Mouse (Mus musculus) embryonic facial prominence, embryonic 13.5 days (tissue): ENCODE data around the gene Dimt1. TPM values are rescaled to one million over a fixed set of nuclear protein-coding genes. Genes with fewer than 3 reads are reported as not detected.
"Not testable (repeated sequence)": the region's sequence is repeated elsewhere in the genome, so short reads cannot be mapped to it uniquely, and the experiment has no call there.

Experiments
- ATAC-seq: fragments of 200-750 bp; cut with Nextera tagmentation; 2 replicates; pipeline ENCODE4 v1.8.0; 2017; ENCODE audit warnings: low read depth; ENCODE audit not compliant: insufficient number of reproducible peaks, insufficient read depth, low FRiP score, low TSS enrichment
- H3K27ac ChIP-seq: fragments of 300-500 bp; sonication (generic); 2 replicates; pipeline ENCODE4 v1.5.1; 2015; ENCODE audit warnings: moderate library complexity, mild to moderate bottlenecking, inconsistent platforms
- H3K27me3 ChIP-seq: fragments of 300-500 bp; sonication (generic); 2 replicates; pipeline ENCODE4 v1.6.1; 2015; ENCODE audit warnings: mild to moderate bottlenecking, inconsistent platforms
- H3K36me3 ChIP-seq: fragments of 300-500 bp; sonication (generic); 2 replicates; pipeline ENCODE4 v1.6.1; 2015; ENCODE audit warnings: mild to moderate bottlenecking, inconsistent platforms
- H3K4me1 ChIP-seq: fragments of 300-500 bp; sonication (generic); 2 replicates; pipeline ENCODE4 v1.6.1; 2015; ENCODE audit warnings: inconsistent platforms
- H3K4me2 ChIP-seq: fragments of 300-500 bp; sonication (generic); 2 replicates; pipeline ENCODE4 v1.6.1; 2015; ENCODE audit warnings: moderate library complexity, mild to moderate bottlenecking, inconsistent platforms
- H3K4me3 ChIP-seq: fragments of 300-500 bp; sonication (generic); 2 replicates; pipeline ENCODE4 v1.5.1; 2015; ENCODE audit warnings: mild to moderate bottlenecking, inconsistent platforms
- H3K9ac ChIP-seq: fragments of 300-500 bp; sonication (generic); 2 replicates; pipeline ENCODE4 v1.6.1; 2015; ENCODE audit warnings: mild to moderate bottlenecking, inconsistent platforms
- H3K9me3 ChIP-seq: fragments of 300-500 bp; sonication (generic); 2 replicates; pipeline ENCODE4 v1.6.1; 2016; ENCODE audit warnings: inconsistent platforms
- WGBS: fragments of 180-500 bp; shearing (Covaris S2); methylation state at CpG from one replicate; pipeline ENCODE4 v1.1.7; 2015; ENCODE audit warnings: mixed read lengths; 5-methylcytosine and 5-hydroxymethylcytosine counted together
- polyA plus RNA-seq: library from polyadenylated mRNA; unstranded; fragments of >200 nt; fragmentation: Nextera tagmentation; extraction: Ambion mirVana; gene quantifications from 2 replicates; pipeline ENCODE4 v1.2.1, GENCODE M21; 2015

Gene Dimt1
- polyA plus RNA-seq, 1 experiment from 2014 or later = 55.3 TPM

- not testable (repeated sequence) for H3K36me3 ChIP-seq, H3K4me3 ChIP-seq, H3K9ac ChIP-seq, H3K27me3 ChIP-seq, H3K4me1 ChIP-seq, H3K4me2 ChIP-seq, H3K27ac ChIP-seq, ATAC-seq, H3K9me3 ChIP-seq
- 98% methylated on average over 4 of the region's 4 CpGs for WGBS
Observed at GRCm38 (mm10) chr13:106997557-106997956, 50.6 kb downstream of the Dimt1 start.

- Histone ChIP-seq H3K4me3 (no peak overlapping the region), H3K27me3 (no peaks in the 10 kb centered on the region), H3K4me2 (no peak overlapping the region), H3K9me3 (no peaks in the 10 kb centered on the region), H3K27ac (no peak overlapping the region), H3K9ac (no peak overlapping the region), H3K36me3 (peaks cover 2% of the 10 kb centered on the region), H3K4me1 (peaks cover 7% of the 10 kb centered on the region; the same call in 1 of the 2 replicates)
- ATAC-seq = no peak
- 86% methylated on average over 2 of the region's 2 CpGs for WGBS
Observed at GRCm38 (mm10) chr13:106998026-106998425, 51.1 kb downstream of the Dimt1 start.

- Histone ChIP-seq H3K27me3 (no peaks in the 10 kb centered on the region), H3K4me3 (no peak overlapping the region), H3K36me3 (no peaks in the 10 kb centered on the region), H3K9ac (no peak overlapping the region), H3K27ac (no peak overlapping the region), H3K4me2 (no peak overlapping the region), H3K4me1 (peaks cover 7% of the 10 kb centered on the region; the same call in 1 of the 2 replicates), H3K9me3 (no peaks in the 10 kb centered on the region)
- WGBS = 86% methylated on average over 5 of the region's 5 CpGs
- ATAC-seq = no peak
Observed at GRCm38 (mm10) chr13:106998671-106999070, 51.7 kb downstream of the Dimt1 start.

- no peak overlapping the region for H3K9ac ChIP-seq
- H3K4me3 ChIP-seq = no peak overlapping the region
- no peak for ATAC-seq
- no peaks in the 10 kb centered on the region for H3K27me3 ChIP-seq
- H3K4me2 ChIP-seq = no peak overlapping the region
- no peak overlapping the region for H3K27ac ChIP-seq
- 93% methylated on average over 2 of the region's 2 CpGs for WGBS
- no peaks in the 10 kb centered on the region for H3K9me3 ChIP-seq
- no peaks in the 10 kb centered on the region for H3K4me1 ChIP-seq
- H3K36me3 ChIP-seq = no peaks in the 10 kb centered on the region
Observed at GRCm38 (mm10) chr13:107003211-107003610, 56.3 kb downstream of the Dimt1 start.

- no peaks in the 10 kb centered on the region for H3K9me3 ChIP-seq
- no peaks in the 10 kb centered on the region for H3K4me1 ChIP-seq
- no peaks in the 10 kb centered on the region for H3K27me3 ChIP-seq
- H3K27ac ChIP-seq = no peak overlapping the region
- H3K36me3 ChIP-seq = no peaks in the 10 kb centered on the region
- H3K4me2 ChIP-seq = no peak overlapping the region
- 88% methylated on average over 4 of the region's 4 CpGs for WGBS
- H3K9ac ChIP-seq = no peak overlapping the region
- H3K4me3 ChIP-seq = no peak overlapping the region
- ATAC-seq = no peak
Observed at GRCm38 (mm10) chr13:107008174-107008573, 61.2 kb downstream of the Dimt1 start.

Other genes starting within 250 kb of the Dimt1 start
- 47.8 and 50.3 TPM in 2 replicates for gene Ipo11, start 10.2 kb upstream of the Dimt1 start, polyA plus RNA-seq
- 14.3 and 17.7 TPM in 2 replicates for gene Kif2a, start 75.0 kb downstream of the Dimt1 start, polyA plus RNA-seq